Mouse (Mus musculus): Measurements from ENCODE around the gene Omp.
A peak's percentile ranks its signal among the peaks of the same experiment; 100 is the strongest.

The Omp gene

DNA sequence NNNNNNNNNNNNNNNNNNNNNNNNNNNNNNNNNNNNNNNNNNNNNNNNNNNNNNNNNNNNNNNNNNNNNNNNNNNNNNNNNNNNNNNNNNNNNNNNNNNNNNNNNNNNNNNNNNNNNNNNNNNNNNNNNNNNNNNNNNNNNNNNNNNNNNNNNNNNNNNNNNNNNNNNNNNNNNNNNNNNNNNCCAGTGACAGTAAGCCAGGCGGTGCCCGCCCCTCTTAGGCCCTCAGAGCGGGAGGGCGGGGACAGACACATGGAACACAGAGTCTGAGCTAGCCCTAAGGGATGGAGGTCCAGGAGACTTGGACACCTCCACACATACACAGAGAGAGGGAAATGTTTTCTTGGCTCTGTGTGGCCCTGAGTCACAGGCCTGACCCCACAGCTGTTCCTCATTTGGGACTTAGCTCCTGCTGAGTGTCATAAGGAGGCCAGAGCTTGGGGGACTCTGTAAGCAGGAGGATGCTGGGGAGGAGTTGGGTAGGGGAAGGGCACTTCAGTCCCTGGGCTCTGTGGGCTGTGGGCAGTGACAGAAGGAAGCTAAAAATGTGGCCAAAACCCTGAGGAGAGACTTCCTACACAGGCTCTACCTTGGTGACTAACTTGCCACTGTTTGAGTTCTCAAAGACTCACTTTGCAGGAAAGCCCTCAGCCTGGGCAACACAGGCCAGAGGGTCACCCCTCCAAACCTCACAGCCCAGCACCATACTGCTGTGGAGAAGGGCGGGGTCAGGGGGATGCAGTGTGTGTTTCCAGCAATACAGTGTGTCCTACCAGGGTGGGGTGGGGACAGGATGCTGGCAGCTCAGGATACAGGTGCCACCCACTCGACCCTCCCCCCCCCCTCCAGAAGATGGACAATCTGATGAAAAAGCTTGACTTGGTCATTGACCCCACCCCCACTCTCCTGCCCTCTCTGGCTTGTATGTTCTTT lies 26.1 kb upstream of the Omp start:
- DNase-seq (ENCODE audit: extremely low read depth, low read depth), result no peak

DNA sequence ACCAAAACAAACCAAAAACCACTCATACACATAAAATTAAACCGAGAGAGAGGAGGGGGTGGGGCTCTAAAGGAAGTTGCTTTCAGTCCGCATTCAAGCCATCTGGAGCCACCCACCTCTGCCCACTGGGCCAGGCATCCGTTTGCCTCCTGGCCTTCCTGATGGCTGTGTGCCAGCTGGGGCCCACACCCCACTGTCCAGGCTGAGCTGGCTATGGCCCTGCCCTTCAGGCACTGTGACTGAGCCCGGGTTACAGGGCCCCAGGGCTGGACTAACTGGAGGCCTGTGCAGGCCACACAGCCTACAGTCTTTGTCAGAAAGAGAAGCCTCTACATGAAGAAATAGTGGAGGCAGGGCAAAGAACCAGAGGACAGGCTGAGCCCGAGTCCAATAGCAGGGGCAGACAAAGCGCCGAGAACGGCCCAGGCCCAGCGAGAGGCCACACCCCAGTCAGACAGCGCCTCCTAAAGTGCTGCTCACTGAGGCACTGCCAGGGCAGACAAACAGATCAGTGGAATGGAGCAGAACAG lies 19.8 kb upstream of the Omp start:
- DNase-seq (ENCODE audit: extremely low read depth, low read depth), result no peak

DNA sequence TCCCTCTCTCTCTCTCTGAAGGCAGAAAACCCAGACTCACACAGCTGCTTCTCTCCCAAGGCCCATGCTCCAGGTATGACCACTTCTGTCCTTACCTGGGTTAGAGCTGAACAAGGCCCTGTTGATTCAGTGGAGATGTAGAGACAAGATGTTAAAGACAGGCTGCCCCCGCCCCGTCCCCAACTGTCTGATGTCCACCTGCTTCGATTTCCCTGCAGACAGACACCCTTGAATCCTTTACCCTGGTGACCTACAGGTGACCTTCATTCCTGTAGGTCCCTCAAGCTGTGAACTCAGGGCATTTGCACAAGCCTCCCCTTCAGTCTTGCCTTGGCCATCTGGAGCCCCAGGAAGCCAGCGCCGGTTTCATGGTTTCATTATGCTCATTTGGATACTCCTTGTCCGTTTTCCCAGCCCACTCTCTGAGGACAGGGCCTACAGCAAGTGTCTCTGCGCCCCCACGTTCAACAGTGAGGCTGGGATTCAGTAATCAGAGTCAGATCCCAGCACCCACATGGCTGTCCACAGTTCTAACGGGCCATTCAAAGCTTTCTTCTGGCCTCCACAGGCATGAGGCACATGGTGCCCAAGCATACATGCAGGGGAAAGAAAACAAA lies 19.2 kb upstream of the Omp start:
- DNase-seq (ENCODE audit: extremely low read depth, low read depth), result no peak

DNA sequence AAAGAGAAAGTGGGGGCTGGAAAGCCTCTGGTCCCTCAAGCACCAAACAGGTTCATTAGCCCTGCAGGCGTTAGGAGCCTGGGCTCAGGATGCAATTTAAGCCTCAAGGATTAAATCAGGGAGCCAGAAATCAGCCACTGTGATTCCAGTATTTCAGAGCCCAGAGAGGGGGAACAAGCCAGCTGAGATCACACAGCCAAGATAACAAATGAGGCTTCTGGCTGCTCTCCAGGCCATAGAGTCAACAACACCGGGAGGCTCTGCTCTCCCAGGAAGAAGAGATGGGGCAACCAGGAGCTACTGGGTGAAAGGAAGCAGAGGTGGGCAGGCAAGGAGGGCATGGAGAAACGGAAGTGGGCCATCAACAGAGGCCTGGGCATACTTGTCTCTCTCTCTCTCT lies 18.4 kb upstream of the Omp start:
- DNase-seq (ENCODE audit: extremely low read depth, low read depth), result no peak

DNA sequence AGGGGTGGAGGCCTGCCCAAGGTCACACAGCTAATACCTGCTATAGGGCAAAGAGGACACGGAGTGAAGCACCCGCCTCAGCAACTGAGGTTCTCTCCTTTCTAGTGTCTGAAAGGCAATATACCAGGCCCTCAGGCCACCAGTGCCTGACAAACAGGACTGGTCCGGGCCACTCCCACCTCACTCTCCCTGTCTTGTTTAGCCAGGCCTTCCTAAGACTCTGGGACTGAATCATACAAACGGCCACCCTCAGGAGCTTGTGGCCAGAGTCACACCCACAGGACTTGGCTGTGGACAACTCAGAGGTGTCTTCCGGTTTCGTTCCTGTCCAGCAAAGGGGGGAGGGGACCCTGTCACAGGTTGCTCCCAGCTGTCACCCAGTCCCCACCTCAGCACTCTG lies 16.9 kb upstream of the Omp start:
- no peak for DNase-seq (ENCODE audit: extremely low read depth, low read depth)

DNA sequence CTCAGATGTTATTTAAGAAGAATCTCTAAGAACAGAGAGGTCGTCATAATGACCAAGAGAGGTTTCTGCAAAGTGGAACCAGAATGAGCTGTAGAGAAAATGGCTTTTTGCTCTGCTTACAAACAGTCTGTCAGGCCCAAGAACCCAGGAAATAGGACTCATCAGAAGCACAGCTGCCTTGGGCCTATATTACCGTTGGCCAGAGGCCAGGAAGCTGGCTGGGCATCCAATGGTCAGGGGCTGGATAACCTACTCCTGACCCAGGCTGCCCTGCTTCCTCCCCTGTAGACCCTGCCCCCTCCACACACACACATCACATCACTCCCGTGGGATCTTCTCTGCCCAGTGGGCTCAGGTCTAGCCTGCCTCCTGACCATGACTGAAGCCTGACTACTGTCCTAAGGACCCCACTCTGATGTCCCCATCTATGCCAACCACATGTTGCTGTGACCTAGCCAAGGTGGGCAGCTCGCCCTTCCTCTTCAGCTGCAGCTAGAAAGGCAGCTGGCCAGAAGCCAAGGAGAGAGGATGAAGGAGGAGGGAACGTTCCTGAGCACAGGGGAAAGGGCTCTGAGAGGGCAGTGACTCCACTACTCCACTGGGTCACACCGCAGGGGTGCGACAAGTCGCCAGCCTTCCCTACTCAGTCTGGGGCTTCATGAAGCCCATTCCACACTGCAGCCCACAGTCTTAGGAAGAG lies 14.9 kb upstream of the Omp start:
- no peak for DNase-seq (ENCODE audit: extremely low read depth, low read depth)

DNA sequence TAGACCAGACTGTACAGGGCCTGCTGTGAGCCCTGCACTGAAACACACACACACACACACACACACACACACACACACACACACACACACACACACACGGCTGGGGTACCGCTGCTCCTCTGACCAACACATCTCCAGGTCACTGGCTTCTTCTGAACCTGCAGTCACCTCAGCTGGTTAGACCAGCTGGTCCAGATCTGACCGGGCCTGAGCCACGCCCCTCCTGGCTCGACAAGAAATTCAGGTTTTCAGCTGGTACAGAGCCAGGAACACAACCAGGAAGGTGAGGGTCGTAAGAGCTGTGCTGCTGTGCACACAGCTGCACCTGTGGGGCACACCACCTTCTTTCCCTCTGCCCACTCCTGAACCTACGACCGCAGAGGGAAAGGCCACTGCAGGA lies 13.2 kb upstream of the Omp start:
- DNase-seq (ENCODE audit: extremely low read depth, low read depth), result no peak

DNA sequence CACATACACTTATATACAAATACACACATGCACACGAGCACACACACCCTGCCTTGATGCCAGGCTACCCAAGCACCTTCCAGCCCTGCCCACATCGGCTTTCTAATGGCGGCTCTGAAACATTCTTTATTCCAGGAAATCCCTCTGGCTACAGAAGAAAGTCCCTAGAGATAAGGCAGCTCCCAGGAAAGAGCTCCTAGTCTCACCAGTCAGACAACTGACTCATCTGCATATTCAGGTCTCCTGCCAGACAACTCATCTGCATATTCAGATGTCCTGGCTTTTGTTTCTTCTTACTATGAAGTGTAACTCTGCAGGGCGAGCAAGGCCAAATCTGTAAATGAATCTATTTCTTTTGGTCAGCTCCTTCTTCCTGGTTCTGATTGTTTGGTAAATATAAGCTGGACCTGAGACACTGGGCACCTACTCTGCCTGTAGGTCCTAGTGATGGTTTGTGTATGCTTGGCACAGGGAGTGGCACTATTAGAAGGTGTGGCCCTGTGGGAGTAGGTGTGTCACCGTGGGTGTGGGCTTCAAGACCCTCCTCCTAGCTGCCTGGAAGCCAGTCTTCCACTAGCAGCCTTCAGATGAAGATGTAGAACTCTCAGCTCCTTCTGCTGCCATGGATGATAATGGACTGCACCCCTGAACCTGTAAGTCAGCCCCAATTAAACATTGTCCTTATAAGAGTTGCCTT lies 12.5 kb upstream of the Omp start:
- no peak for DNase-seq (ENCODE audit: extremely low read depth, low read depth)

DNA sequence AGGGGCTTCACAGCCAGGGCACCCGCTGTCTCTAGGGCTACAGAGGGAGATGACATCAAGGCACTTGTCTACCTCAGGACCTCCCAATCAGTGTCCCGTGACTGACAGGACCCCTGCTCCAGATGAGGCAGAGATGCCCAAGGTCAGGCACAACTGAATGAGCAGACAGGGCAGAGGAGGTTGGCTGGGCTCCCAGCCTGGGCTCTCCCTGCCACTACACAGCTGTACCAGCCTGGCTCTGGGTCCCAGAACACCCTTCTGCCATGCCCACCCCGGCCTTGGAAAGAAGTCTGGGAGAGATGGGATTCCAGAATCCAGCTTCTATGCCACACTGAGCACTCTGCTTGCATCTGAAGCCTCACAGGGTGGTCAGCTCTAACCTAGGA lies 11.0 kb upstream of the Omp start:
- no peak for DNase-seq (ENCODE audit: extremely low read depth, low read depth)

DNA sequence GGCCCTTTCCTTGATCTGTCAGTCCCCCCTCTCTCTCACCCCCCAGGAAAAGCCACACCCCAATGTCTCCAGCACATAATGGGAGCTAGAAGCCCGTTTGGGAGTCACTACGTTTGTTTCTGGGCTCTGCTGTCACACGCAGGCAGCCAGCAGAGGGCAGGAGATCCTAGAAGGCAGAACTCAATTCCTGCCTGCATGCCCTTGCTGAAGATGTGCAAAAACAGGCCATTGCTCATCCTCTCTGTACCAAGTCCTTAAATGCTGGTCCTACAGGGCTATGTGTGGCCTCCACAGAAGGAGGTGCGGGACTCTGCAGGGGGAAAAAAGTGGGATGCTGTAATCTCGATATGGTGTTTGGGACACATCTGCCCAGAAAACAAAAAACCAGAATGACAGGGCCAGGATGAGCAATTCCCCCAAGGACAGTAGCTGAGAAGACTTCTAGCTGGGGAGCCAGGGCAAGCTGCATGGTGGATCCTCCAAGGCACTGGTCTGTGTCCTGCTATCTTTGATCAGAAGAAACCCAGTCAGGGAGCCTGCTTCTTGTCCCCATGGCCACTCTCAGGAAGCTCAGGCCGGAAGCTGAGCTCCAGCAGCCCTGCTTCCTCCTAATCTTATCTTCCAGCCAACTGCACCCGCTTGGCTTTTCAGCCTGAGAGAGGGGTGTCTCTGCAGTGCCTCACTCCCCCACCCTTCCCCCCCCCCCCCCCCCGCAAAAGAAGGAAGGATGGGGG lies 10.4 kb upstream of the Omp start:
- DNase-seq (ENCODE audit: extremely low read depth, low read depth), result peak; percentile 80

DNA sequence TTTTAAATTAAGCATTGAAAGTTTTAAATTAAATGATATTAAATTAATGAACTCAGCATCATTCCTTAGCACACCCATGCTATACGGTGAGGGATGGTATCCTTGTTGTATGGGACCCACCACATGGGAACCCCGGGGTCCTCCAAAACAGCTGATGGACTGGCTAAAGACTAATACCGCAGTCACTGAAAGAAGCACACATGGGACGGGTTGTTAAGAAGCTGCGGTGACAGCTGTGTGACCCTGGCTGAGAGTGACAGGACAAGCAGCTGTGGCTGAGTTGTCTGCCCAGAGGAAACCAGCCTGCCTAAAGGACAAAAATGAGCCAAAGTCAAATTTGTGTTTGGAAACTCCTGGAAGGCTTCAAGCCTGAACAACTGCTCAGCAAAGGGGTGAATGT lies 8.6 kb upstream of the Omp start:
- DNase-seq (ENCODE audit: extremely low read depth, low read depth), result no peak

DNA sequence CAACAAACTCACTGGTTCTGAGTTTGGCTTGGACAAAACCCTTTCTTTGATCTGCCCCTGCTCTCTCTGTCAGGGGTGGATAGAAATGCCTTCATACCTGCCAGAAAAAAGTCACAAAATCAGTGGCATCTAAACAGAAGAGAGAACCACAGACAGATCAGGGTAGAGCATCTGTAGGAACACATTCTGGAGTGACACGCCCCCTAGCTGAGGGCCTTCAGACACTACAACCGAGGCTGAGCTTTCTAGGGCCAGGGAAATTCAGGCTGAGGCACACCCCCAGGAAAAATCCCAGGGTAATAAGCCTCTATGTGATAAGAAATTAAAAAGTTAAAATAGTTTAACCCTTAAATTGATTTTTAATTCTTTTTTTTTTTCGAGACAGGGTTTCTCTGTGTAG lies 8.0 kb upstream of the Omp start:
- no peak for DNase-seq (ENCODE audit: extremely low read depth, low read depth)

DNA sequence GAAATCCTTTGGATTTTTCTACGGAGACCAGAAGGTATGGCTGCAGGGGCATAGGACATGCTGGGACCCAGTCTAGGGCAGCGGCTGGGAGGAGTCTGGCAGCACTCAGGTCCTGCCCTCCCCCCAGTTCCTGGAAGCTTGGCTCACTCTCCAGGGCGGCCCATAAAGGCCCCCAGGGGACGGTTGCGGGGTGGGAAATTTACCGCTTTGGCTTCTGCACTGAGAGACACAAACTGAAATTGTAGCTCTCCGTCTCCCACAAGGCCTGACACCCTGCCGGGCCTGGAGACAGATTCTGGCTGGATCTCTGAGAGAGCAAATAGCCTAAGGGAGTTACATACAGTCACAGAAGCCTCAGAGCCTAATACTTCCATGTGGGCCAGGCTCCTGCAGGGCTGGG lies 7.1 kb upstream of the Omp start:
- DNase-seq (ENCODE audit: extremely low read depth, low read depth), result no peak

DNA sequence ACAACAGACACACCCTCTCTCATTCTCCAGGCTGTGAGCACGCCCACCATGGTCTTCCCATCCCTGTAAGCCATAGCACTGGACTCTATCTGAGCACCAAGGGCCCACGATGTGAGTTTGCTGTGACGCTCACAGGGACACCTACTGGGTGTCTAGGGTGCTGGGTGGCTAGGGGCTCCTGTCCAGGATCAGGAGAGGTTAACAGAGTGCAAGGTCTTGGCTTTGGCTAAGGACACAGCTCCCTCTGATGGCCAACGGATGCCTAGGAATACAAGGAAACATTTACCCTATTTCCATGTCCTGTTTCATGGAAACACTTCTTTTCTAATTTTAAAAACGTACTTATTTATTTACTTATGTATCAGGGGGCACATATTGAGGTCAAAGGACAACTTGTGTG lies 5.2 kb upstream of the Omp start:
- DNase-seq (ENCODE audit: extremely low read depth, low read depth), result no peak

DNA sequence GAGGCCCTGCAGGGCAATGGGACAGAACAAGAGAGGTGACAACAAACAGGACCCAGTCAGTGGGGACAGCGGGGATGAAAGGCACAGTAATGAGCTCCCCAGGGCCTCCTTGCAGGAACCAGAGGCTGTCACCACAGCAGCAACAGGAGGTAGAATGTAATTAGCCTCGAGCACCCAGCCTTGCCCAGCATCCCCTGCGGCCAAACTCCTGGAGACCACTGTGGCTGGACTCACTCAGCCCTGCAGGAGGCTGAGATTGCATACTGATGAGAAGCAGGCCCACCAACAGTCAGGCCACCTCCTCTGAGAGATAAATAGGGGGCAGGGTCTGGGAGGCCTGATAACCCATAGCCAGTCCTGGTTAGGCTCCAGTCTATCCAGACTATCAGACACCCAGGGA lies 4.5 kb upstream of the Omp start:
- no peak for DNase-seq (ENCODE audit: extremely low read depth, low read depth)

DNA sequence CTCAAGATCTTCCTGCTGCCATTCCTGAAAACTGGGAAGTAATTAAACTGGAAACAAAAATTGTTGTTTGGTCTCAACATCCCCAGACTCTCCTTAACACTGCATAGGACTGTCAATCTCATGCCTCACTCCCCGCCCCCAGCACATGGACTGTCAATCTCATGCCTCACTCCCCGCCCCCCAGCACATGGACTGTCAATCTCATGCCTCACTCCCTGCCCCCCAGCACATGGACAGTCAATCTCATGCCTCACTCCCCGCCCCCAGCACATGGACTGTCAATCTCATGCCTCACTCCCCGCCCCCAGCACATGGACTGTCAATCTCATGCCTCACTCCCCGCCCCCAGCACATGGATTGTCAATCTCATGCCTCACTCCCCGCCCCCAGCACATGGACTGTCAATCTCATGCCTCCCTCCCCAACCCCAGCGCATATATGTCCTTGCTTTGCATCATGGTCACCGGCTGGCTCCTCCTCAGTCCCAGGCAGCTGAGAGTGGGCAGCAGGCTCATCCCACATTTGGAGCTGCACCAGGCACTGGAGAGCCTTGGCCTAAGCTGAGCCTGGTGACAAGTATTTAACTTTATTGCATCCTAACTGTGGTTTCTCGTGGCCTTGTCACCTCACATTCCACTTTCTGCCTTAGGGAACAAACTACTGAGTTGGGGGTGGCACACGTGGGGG lies 3.6 kb upstream of the Omp start:
- DNase-seq (ENCODE audit: extremely low read depth, low read depth), result no peak

DNA sequence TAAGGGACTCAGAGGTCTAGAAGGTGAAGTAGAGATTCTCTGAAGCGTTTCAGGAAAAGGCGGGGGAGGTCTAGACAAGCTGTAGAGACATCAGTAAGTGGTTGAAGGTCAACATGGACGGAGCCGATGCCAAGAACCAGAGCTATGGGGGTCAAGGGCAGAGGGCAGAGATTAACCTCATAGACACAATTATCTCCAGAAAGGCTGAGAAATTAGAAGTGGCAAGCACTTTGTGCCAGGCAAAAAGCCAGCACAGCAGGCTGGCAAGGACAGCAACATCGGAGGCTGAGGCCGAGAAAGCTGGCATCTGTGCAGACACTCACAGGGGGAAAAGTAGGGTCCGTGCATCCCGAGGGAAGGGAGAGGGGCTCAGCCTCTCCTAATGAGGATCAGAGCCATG lies 2.5 kb upstream of the Omp start:
- no peak for DNase-seq (ENCODE audit: extremely low read depth, low read depth)

DNA sequence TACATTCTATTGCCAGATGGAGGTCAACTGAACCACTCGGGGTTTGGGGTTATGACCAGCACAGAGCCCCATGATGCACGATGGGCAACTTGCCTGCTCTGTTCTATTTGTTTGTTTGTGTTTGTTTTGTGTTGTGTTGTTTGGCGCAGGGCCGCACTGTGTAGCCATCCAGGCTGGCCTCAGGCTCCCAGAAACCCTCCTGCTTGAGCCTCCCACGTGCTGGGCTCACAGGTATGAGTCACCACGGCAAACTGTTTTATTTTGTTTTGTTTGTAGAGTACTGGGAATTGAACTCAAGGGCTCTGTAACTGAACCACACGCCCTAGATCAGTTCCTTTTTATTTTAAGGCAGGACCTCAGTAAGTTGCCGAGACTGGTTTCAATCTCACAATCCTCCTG lies 1.1 kb upstream of the Omp start:
- DNase-seq (ENCODE audit: extremely low read depth, low read depth), result no peak

DNA sequence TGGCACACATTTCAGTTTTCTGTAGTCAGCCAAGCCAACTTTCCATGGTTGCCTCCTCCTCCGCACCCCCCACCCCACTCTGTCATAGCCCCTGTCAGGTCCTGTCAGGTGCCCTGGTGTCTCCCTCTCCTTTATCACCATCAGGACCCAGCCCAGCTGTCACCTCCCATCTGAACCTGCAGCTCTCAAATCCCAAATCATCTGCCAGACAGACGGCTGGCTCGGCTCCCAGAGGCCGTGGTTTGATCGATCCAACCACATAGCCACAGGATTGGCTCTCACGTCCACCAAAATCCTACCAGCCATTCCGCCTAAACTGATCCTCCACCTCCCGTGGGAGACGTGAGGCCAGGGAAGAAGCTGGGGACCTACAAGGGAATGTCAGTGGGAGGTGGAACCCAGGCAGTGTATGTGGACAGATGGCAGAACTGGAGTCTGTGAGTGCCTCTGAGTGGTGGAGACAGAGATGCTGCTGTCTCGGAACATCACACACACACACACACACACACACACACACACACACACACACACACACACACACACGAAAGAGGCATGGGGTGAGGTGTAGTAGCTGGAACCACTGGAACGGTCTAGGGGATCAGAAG lies 642 bp upstream of the Omp start:
- DNase-seq (ENCODE audit: extremely low read depth, low read depth), result no peak

DNA sequence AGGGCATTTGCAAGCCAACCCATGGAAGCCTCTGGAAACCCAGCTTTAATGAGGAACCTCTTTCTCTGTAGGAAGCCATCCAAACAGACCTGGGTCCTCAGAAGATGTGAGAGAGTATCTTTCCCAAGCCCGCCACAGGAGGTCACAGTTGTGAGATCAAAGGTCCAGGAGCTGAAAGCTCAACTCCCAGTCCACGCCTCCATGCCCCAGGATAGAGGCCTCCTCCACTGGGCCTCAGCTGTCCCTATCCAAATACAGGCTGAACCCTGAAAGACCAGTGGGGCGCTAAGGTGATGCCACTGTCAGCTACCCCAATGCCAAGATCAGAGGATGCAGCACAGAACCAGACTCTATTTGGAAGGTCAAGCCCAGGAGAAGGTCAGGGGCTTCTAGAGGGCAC lies 2.7 kb downstream of the Omp start:
- no peak for DNase-seq (ENCODE audit: extremely low read depth, low read depth)
